8 mouse cellular contexts compared by ENCODE assay signal in the genomic region with DNA sequence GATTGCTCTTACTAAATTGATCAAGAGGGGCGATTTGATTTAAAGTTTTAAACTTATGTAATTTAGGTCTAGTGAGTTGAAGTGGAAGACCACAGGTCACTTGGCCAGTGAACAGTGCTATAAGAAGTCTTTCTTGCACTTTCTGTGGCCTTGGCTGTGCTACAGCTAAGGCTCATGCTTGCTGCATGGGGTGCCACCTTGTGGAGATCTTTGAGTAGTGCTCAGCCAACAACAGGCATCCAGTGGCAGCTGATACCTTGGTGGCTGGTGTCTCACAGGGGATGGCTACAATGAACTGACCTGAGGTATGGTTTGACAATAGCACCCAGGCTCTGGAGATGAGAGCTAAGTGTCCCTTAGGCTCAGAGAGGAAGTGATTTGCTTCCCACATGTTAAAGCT. TPM values are rescaled to one million over a fixed set of nuclear protein-coding genes. Genes with fewer than 3 reads are reported as not detected.
DNase-seq lines count a peak whose midpoint lies in the region; ATAC-seq lines count a peak whose summit lies in the region.

No protein-coding gene starts in this region.

- H3K4me2 ChIP-seq in heart, embryonic 12.5 days = no peak overlapping the region
- no peak overlapping the region for H3K4me2 ChIP-seq in forebrain, embryonic 13.5 days

- H3K4me1 ChIP-seq in heart, embryonic 12.5 days (replicated peaks) = no peaks in the 10 kb centered on the region
- H3K4me1 ChIP-seq in forebrain, embryonic 13.5 days = no peaks in the 10 kb centered on the region

- H3K9me3 ChIP-seq in heart, embryonic 12.5 days (replicated peaks) = no peaks in the 10 kb centered on the region
- no peaks in the 10 kb centered on the region for H3K9me3 ChIP-seq in forebrain, embryonic 13.5 days (replicated peaks)

- H3K36me3 ChIP-seq in heart, embryonic 12.5 days = no peaks in the 10 kb centered on the region
- H3K36me3 ChIP-seq in forebrain, embryonic 13.5 days (ENCODE audit: poor library complexity, severe bottlenecking) = peaks cover 20% of the 10 kb centered on the region

- no peak overlapping the region for H3K4me3 ChIP-seq in heart, embryonic 12.5 days
- H3K4me3 ChIP-seq in forebrain, embryonic 13.5 days = no peak overlapping the region

- no peaks in the 10 kb centered on the region for H3K27me3 ChIP-seq in heart, embryonic 12.5 days (replicated peaks)
- no peaks in the 10 kb centered on the region for H3K27me3 ChIP-seq in forebrain, embryonic 13.5 days

- DNase-seq in heart, adult 11 months = peak; percentile 92
- DNase-seq in induced T-regulatory cell, adult 2 months (ENCODE audit: low read depth) = peak; percentile 64
- peak; percentile 51 for DNase-seq in left cerebral cortex, adult 11 months (ENCODE audit: low spot score)
- peak; percentile 78 for DNase-seq in right cerebral cortex, adult 2 months (ENCODE audit: low spot score in 2 of 2)

- no peak overlapping the region for H3K27ac ChIP-seq in heart, embryonic 12.5 days (ENCODE audit: poor library complexity, severe bottlenecking)
- H3K27ac ChIP-seq in forebrain, embryonic 13.5 days = no peak overlapping the region

- WGBS in heart, embryonic 12.5 days = 14% methylated on average over 1 of the region's 1 CpGs
- 18% methylated on average over 1 of the region's 1 CpGs for WGBS in forebrain, embryonic 13.5 days

- no peak for ATAC-seq in heart, embryonic 12.5 days (ENCODE audit: insufficient number of reproducible peaks, low FRiP score)
- ATAC-seq in cerebellum, adult (ENCODE audit: insufficient number of reproducible peaks, low FRiP score, low TSS enrichment) = peak; percentile 45; the same call in 1 of the 2 replicates
- peak; percentile 76 for ATAC-seq in forebrain, embryonic 13.5 days
- peak; percentile 95 for ATAC-seq in megakaryocyte progenitor cell, adult 5-6 weeks (replicated peaks; ENCODE audit: poor library complexity)

- H3K9ac ChIP-seq in heart, embryonic 12.5 days = no peak overlapping the region
- no peak overlapping the region for H3K9ac ChIP-seq in forebrain, embryonic 13.5 days

RNA-seq across cellular contexts. Expression of a gene that starts 22.5 kb away (rescaled TPM):
- 0.51 TPM in 1 of 2 replicates, not detected in the other for polyA plus RNA-seq in heart, embryonic 12.5 days (2016; fragmentation: Nextera tagmentation; extraction: Ambion mirVana)
- 0.67 and 0.72 TPM in 2 replicates for polyA plus RNA-seq in forebrain, embryonic 13.5 days (2015; fragmentation: Nextera tagmentation; extraction: Ambion mirVana)
- 2.0 TPM in 1 of 2 replicates, not detected in the other for total RNA-seq in megakaryocyte progenitor cell, adult 5-6 weeks (2015)
- total RNA-seq in megakaryocyte progenitor cell, adult 5-6 weeks (2017) = 0.29 and 0.74 TPM in 2 replicates

RNA-seq across cellular contexts. Expression of a gene that starts 47.7 kb away (rescaled TPM):
- 18.4 and 20.4 TPM in 2 replicates for polyA plus RNA-seq in heart, embryonic 12.5 days (2016; fragmentation: Nextera tagmentation; extraction: Ambion mirVana)
- 16.0 and 17.8 TPM in 2 replicates for polyA plus RNA-seq in forebrain, embryonic 13.5 days (2015; fragmentation: Nextera tagmentation; extraction: Ambion mirVana)
- 23.5 and 24.0 TPM in 2 replicates for total RNA-seq in megakaryocyte progenitor cell, adult 5-6 weeks (2015)
- 12.1 and 15.1 TPM in 2 replicates for total RNA-seq in megakaryocyte progenitor cell, adult 5-6 weeks (2017)
